Mouse (Mus musculus): ENCODE measurements around the gene Fam110c. TPM values are rescaled to one million over a fixed set of nuclear protein-coding genes. Genes with fewer than 3 reads are reported as not detected.

Fam110c gene
- polyA plus RNA-seq, 1 experiment from 2014 or later = 0.63 TPM

DNA sequence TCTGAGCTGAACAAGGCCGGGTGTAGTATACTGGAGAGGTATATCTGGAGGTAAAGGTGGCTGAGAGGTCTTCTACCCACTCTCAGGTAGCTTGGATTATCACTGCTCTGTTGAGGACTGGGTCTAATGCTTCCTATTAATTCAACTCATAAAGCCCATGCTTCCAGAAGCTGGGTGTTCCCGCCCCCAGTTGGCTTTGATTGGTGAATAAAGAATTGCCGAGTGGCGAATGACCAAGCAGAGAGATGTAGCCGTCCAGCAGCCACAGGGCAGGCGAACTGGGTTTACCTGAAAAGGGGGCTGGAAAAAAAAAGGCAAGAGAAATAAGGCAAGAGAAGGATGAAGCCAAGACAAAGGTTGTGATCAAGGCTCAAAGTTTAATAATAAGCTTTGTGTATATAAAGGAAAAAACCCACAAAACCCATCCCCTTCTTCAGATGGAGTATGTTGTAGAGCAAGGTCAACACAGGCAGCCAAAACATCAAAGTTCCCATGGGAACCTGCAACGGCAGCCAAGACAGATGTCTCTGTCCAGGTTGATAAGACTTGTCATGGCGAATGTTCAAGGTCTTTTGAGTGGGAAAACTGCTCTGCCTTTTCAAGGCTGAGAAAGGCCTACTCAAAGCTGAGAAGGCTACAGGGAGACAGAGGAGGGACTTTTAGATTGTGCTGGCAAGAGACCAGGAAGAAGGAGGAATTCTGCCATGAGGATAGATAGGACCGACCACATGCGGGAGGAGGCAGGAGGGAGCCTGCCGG is 17.4 kb downstream of the Fam110c start:
- H3K27ac ChIP-seq (replicated peaks; ENCODE audit: low read depth, low read length) = no peak overlapping the region
- H3K4me3 ChIP-seq (ENCODE audit: low read depth, low read length) = no peak overlapping the region
- H3K9ac ChIP-seq (ENCODE audit: low read depth, low read length) = no peak overlapping the region
- DNase-seq (ENCODE audit: low spot score) (no peak), ATAC-seq (ENCODE audit: low read depth) (no peak)
- H3K9me3 ChIP-seq (ENCODE audit: control insufficient read depth, low read length) = no peaks in the 10 kb centered on the region
- no peaks in the 10 kb centered on the region for H3K27me3 ChIP-seq (replicated peaks; ENCODE audit: control insufficient read depth, insufficient read depth, low read length)
- 74% methylated on average over 11 of the region's 11 CpGs for WGBS
- no peaks in the 10 kb centered on the region for H3K4me1 ChIP-seq (ENCODE audit: control insufficient read depth, insufficient read depth, low read length)
- H3K4me2 ChIP-seq (ENCODE audit: low read depth, low read length) = no peak overlapping the region
- H3K36me3 ChIP-seq (ENCODE audit: control insufficient read depth, insufficient read depth, low read length) = no peaks in the 10 kb centered on the region

DNA sequence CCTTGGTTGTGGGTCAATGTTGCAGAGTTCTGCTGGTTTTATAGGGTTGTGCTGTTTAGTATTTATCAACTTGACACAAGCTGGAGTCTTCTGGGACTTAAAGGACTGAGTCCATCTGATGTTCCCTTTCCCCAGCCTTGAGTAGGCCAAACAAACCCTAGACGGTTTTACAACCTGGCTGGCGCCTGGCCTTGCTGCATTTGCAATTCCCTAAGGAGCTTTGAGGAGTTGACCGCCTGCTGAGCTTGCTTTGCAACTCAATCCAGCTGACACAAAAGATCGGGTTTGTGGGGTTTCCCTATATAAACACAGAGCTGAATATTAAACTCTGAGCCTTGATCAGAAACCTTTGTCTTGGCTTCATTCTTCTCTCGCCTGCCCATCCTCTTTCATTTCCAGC is 18.8 kb downstream of the Fam110c start:
- Histone ChIP-seq H3K4me3 (ENCODE audit: low read depth, low read length) (no peak overlapping the region), H3K27me3 (replicated peaks; ENCODE audit: control insufficient read depth, insufficient read depth, low read length) (no peaks in the 10 kb centered on the region), H3K4me1 (ENCODE audit: control insufficient read depth, insufficient read depth, low read length) (no peaks in the 10 kb centered on the region), H3K9me3 (ENCODE audit: control insufficient read depth, low read length) (no peaks in the 10 kb centered on the region), H3K4me2 (ENCODE audit: low read depth, low read length) (no peak overlapping the region), H3K36me3 (ENCODE audit: control insufficient read depth, insufficient read depth, low read length) (no peaks in the 10 kb centered on the region), H3K27ac (replicated peaks; ENCODE audit: low read depth, low read length) (no peak overlapping the region), H3K9ac (ENCODE audit: low read depth, low read length) (no peak overlapping the region)
- DNase-seq (ENCODE audit: low spot score) (no peak), ATAC-seq (ENCODE audit: low read depth) (no peak)
- 33% methylated on average over 5 of the region's 5 CpGs for WGBS

DNA sequence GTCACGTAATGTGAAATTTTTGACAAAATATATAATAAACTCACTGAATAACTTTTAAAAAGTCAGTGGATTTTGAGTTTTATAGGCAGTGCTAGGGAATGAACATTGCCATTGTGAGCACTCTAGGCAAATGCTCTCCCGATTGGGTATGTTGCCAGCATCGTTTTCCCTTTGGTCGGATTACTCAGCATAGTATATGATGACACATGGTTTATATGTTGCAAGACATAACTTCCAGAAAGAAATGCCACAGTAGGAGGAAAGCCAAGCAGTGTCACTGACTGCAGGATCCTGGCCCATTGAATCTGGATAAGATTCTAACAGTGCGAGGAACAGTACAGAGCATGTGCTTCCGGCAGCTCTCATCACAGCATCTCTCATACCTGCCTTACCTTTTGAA is 23.5 kb downstream of the Fam110c start:
- WGBS = 90% methylated on average over 6 of the region's 6 CpGs
- no peak for DNase-seq (ENCODE audit: low spot score)
- ATAC-seq (ENCODE audit: low read depth) = no peak

DNA sequence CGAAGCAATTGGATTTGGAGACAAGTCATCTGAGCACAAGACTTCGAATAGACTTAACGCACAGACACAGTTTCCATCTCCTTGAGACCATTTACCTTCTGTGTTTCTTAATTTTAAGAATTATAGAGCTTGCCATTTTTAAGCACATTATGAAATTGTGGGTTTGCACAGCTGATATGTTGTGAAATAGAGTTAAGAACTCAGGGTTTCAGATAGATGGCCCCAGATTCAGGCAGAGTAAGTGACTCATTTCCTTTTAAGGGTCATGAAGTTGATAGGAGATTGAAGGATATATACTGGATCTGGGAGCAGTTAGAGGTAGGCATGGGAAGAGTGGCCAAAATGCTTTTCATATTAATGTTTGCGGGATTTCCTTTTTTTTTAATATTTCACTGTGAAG is 27.5 kb downstream of the Fam110c start:
- DNase-seq (ENCODE audit: low spot score) (no peak), ATAC-seq (ENCODE audit: low read depth) (no peak)
- H3K36me3 ChIP-seq (ENCODE audit: control insufficient read depth, insufficient read depth, low read length) = no peaks in the 10 kb centered on the region
- no peak overlapping the region for H3K4me2 ChIP-seq (ENCODE audit: low read depth, low read length)
- H3K9me3 ChIP-seq (ENCODE audit: control insufficient read depth, low read length) = no peaks in the 10 kb centered on the region
- no peak overlapping the region for H3K4me3 ChIP-seq (ENCODE audit: low read depth, low read length)
- WGBS = 94% methylated on average over 4 of the region's 4 CpGs
- no peaks in the 10 kb centered on the region for H3K27me3 ChIP-seq (replicated peaks; ENCODE audit: control insufficient read depth, insufficient read depth, low read length)
- no peak overlapping the region for H3K9ac ChIP-seq (ENCODE audit: low read depth, low read length)
- H3K4me1 ChIP-seq (ENCODE audit: control insufficient read depth, insufficient read depth, low read length) = no peaks in the 10 kb centered on the region
- no peak overlapping the region for H3K27ac ChIP-seq (replicated peaks; ENCODE audit: low read depth, low read length)

More for the DNA sequence above, 23.5 kb downstream of the Fam110c start:
- Histone ChIP-seq H3K4me1 (ENCODE audit: control insufficient read depth, insufficient read depth, low read length) (no peaks in the 10 kb centered on the region), H3K4me2 (ENCODE audit: low read depth, low read length) (no peak overlapping the region), H3K9ac (ENCODE audit: low read depth, low read length) (no peak overlapping the region), H3K36me3 (ENCODE audit: control insufficient read depth, insufficient read depth, low read length) (no peaks in the 10 kb centered on the region), H3K9me3 (ENCODE audit: control insufficient read depth, low read length) (no peaks in the 10 kb centered on the region), H3K27me3 (replicated peaks; ENCODE audit: control insufficient read depth, insufficient read depth, low read length) (no peaks in the 10 kb centered on the region), H3K4me3 (ENCODE audit: low read depth, low read length) (no peak overlapping the region), H3K27ac (replicated peaks; ENCODE audit: low read depth, low read length) (no peak overlapping the region)

DNA sequence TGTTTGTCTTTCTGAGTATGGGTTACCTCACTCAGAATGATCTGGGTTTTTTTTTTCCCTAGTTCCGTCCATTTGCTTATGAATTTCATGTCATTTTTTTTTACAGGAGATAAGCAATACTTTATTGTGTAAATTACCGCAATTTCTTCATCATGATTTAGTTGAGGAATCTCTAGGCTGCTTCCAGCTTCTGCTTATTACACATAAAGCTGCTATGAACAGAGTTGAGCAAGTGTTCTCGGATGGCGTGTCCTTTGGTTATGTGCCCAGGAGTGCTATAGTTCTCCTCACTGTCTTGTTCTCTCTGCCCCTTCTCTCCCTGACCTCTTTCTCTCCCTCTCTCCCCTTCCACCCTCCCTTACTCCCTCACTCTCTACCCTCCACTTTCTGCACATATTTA is 28.2 kb downstream of the Fam110c start:
- WGBS = 88% methylated on average over 4 of the region's 4 CpGs
- no peaks in the 10 kb centered on the region for H3K36me3 ChIP-seq (ENCODE audit: control insufficient read depth, insufficient read depth, low read length)

DNA sequence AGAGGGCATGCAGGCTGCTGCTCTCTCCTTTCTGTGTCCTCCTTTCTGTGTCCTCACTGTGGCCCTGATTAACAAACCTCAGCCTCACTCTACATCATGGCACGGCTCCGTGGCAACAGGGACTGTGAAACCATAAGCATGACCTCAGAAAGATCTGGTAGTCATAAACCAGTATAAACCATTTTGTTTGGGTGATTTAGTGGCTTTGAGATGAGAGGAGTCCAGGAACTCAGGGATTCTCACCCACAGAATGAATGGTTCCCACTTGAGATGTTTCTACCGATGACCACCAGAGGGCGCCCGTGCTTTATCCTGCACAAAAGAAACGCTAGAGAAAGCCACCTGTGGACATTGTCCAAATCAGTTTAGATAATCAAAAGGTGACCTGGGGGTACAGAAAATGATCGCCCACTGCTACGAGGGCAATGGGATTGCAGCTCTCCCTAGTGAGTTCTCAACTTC is 42.4 kb downstream of the Fam110c start:
- Histone ChIP-seq H3K27me3 (replicated peaks; ENCODE audit: control insufficient read depth, insufficient read depth, low read length) (no peaks in the 10 kb centered on the region), H3K9me3 (ENCODE audit: control insufficient read depth, low read length) (no peaks in the 10 kb centered on the region), H3K4me1 (ENCODE audit: control insufficient read depth, insufficient read depth, low read length) (no peaks in the 10 kb centered on the region), H3K4me3 (ENCODE audit: low read depth, low read length) (no peak overlapping the region), H3K9ac (ENCODE audit: low read depth, low read length) (no peak overlapping the region), H3K36me3 (ENCODE audit: control insufficient read depth, insufficient read depth, low read length) (no peaks in the 10 kb centered on the region), H3K27ac (replicated peaks; ENCODE audit: low read depth, low read length) (no peak overlapping the region), H3K4me2 (ENCODE audit: low read depth, low read length) (no peak overlapping the region)
- DNase-seq (ENCODE audit: low spot score) (peak; percentile 74), ATAC-seq (ENCODE audit: low read depth) (0 out of 2 replicates have a peak, but pooled peaks have one; percentile 55)
- 14% methylated on average over 8 of the region's 8 CpGs for WGBS

More for the DNA sequence above, 28.2 kb downstream of the Fam110c start:
- no peaks in the 10 kb centered on the region for H3K4me1 ChIP-seq (ENCODE audit: control insufficient read depth, insufficient read depth, low read length)
- H3K4me3 ChIP-seq (ENCODE audit: low read depth, low read length) = no peak overlapping the region
- no peak overlapping the region for H3K4me2 ChIP-seq (ENCODE audit: low read depth, low read length)
- DNase-seq (ENCODE audit: low spot score) (no peak), ATAC-seq (ENCODE audit: low read depth) (no peak)
- no peaks in the 10 kb centered on the region for H3K9me3 ChIP-seq (ENCODE audit: control insufficient read depth, low read length)
- no peaks in the 10 kb centered on the region for H3K27me3 ChIP-seq (replicated peaks; ENCODE audit: control insufficient read depth, insufficient read depth, low read length)
- no peak overlapping the region for H3K27ac ChIP-seq (replicated peaks; ENCODE audit: low read depth, low read length)
- H3K9ac ChIP-seq (ENCODE audit: low read depth, low read length) = no peak overlapping the region

DNA sequence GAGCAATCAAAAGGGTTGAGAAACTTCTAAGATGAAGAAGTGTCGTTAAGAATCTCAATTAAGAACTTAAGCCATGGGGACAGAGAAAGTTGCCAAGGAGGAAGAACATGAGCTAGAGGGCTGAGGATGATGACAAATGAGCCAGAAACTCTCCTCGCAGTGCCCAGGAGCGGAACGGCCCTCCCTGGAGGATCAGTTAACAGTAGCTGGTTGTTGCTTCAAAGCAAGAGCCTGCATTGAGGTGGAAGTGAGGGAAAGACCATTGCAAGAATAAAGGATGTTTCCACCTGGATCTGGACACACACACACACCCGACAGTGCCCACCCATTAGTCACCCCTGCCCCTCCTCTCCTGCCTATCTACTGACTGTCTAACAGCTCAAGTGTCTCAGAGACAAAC is 46.9 kb downstream of the Fam110c start:
- Histone ChIP-seq H3K4me1 (ENCODE audit: control insufficient read depth, insufficient read depth, low read length) (no peaks in the 10 kb centered on the region), H3K9me3 (ENCODE audit: control insufficient read depth, low read length) (no peaks in the 10 kb centered on the region), H3K9ac (ENCODE audit: low read depth, low read length) (no peak overlapping the region), H3K27ac (replicated peaks; ENCODE audit: low read depth, low read length) (no peak overlapping the region), H3K4me3 (ENCODE audit: low read depth, low read length) (no peak overlapping the region), H3K36me3 (ENCODE audit: control insufficient read depth, insufficient read depth, low read length) (no peaks in the 10 kb centered on the region), H3K27me3 (replicated peaks; ENCODE audit: control insufficient read depth, insufficient read depth, low read length) (no peaks in the 10 kb centered on the region), H3K4me2 (ENCODE audit: low read depth, low read length) (no peak overlapping the region)
- 70% methylated on average over 5 of the region's 5 CpGs for WGBS
- DNase-seq (ENCODE audit: low spot score) (no peak), ATAC-seq (ENCODE audit: low read depth) (no peak)

DNA sequence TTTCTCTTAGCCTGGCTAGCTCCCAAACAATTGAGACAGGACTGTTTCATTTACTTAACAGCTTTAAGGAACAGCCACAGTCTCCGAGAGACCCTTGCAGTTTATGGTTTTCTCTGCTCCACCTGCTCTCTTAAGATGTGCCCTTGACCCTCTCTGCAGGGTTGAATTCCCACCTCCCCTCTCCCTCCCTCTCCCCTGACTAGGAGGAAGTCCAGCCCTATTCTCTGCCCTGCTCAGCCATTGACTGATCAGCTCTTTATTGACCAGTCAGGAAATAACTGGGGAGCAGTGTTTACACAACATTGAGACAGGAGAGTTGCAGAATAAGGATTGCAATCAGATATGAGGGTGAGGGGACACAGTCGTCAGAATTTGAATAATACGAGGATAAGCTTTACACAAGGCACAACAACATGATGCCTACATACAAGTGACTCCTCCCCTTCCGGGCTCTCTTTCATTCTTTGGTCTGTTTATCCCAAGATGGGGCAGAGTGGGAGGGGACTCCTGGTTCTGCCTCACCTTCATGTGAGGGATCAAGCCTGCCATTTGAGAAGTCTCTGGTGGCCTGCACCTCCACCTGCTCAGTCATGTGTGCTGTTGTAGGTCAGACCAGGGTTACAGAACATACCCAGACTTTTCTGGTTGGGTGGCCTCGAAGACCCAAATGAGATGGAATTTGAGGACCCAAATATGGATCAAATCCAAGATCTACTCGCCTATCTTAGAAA is 49.4 kb downstream of the Fam110c start:
- Histone ChIP-seq H3K9ac (ENCODE audit: low read depth, low read length) (no peak overlapping the region), H3K27ac (replicated peaks; ENCODE audit: low read depth, low read length) (no peak overlapping the region), H3K4me3 (ENCODE audit: low read depth, low read length) (no peak overlapping the region), H3K4me1 (ENCODE audit: control insufficient read depth, insufficient read depth, low read length) (no peaks in the 10 kb centered on the region), H3K9me3 (ENCODE audit: control insufficient read depth, low read length) (no peaks in the 10 kb centered on the region), H3K27me3 (replicated peaks; ENCODE audit: control insufficient read depth, insufficient read depth, low read length) (no peaks in the 10 kb centered on the region), H3K36me3 (ENCODE audit: control insufficient read depth, insufficient read depth, low read length) (no peaks in the 10 kb centered on the region), H3K4me2 (ENCODE audit: low read depth, low read length) (no peak overlapping the region)
- DNase-seq (ENCODE audit: low spot score) = no peak
- 61% methylated on average over 6 of the region's 6 CpGs for WGBS
- ATAC-seq (ENCODE audit: low read depth) = no peak
